Mouse (Mus musculus) bone marrow, adult 2 months (tissue): ENCODE data around the gene Olfr483.

Experiments
- CTCF ChIP-seq: fragments of 200-500 bp; IDR thresholded peaks from 2 replicates; pipeline ENCODE4 v1.5.1; 2011; ENCODE audit warnings: low read length, control low read depth; ENCODE audit not compliant: control insufficient read depth, insufficient read depth
- POLR2A ChIP-seq: fragments of 200-500 bp; IDR thresholded peaks from 2 replicates; pipeline ENCODE4 v1.6.1; 2011; ENCODE audit warnings: low read depth, mild to moderate bottlenecking, control low read depth, low read length, borderline replicate concordance; ENCODE audit not compliant: control insufficient read depth

DNA sequence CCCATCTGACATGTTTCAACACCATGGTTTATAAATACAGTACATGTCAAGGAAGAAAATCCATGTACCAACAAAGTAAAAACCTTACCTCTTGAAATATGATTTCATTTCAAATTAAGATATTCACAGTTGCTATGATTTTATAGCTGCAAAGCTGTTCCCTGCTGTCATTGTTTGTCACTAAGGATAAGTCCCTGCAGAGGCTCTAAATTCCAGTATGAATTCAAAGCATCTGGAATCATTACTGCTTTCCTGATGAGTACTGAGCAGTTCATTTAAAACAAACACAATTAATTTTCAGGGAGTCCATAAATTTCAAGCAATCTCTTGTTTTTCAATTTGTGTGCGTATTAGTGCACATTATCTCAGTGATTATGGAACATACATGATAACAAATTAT, 3.2 kb upstream of the Olfr483 start, which contains the start of gene Olfr482:
- TF ChIP-seq CTCF: no peak
- no peak for TF ChIP-seq POLR2A
